8 mouse cellular contexts compared by ENCODE assay signal in genomic region chr1:180403694-180404606, GRCm38 (mm10).
DNase-seq lines count a peak whose midpoint lies in the region; ATAC-seq and TF ChIP-seq lines count a peak whose summit lies in the region.

No protein-coding gene starts in this region.

- WGBS in hindbrain, postnatal 0 days = 72% methylated on average over 32 of the region's 32 CpGs
- 24% methylated on average over 32 of the region's 32 CpGs for WGBS in liver, embryonic 13.5 days (ENCODE audit: insufficient replicate concordance)

- no peak overlapping the region for H3K9ac ChIP-seq in hindbrain, postnatal 0 days (replicated peaks; ENCODE audit: low read length)
- H3K9ac ChIP-seq in liver, embryonic 13.5 days = peak overlapping the region; percentile 17; the same call in 1 of the 2 replicates

- no peak for TF ChIP-seq POLR2A in embryonic fibroblast, embryonic 13.5 days (IDR thresholded peaks at IDR 0.05; ENCODE audit: low read depth, low read length)
- no peak for TF ChIP-seq POLR2A in myocyte (IDR thresholded peaks at IDR 0.05; ENCODE audit: insufficient read length, low read depth)

- DNase-seq in urinary bladder, postnatal 14 days (ENCODE audit: low spot score) = peak; percentile 60
- DNase-seq in urinary bladder, postnatal 10 days (ENCODE audit: low spot score) = no peak
- DNase-seq in hindbrain, postnatal 0 days (ENCODE audit: low spot score) = no peak
- no peak for DNase-seq in liver, embryonic 13.5 days
- no peak for DNase-seq in frontal cortex, postnatal 25 days (ENCODE audit: low spot score in 2 of 2)
- no peak for DNase-seq in cerebellum, postnatal 36 days

- H3K9me3 ChIP-seq in hindbrain, postnatal 0 days (ENCODE audit: low read length) = no peaks in the 10 kb centered on the region
- H3K9me3 ChIP-seq in liver, embryonic 13.5 days (replicated peaks) = no peaks in the 10 kb centered on the region

- H3K27ac ChIP-seq in embryonic fibroblast, embryonic 13.5 days (ENCODE audit: insufficient read depth, low read length) = peak overlapping the region; percentile 3; the same call in 1 of the 2 replicates
- H3K27ac ChIP-seq in hindbrain, postnatal 0 days = peak overlapping the region; percentile 64
- peak overlapping the region; percentile 76 for H3K27ac ChIP-seq in liver, embryonic 13.5 days

- ATAC-seq in hindbrain, postnatal 0 days = no peak
- ATAC-seq in liver, embryonic 13.5 days (ENCODE audit: low read depth) = peak; percentile 42

- H3ac ChIP-seq in myocyte (ENCODE audit: control insufficient read depth, insufficient read length) = no peak overlapping the region

- no peaks in the 10 kb centered on the region for H3K27me3 ChIP-seq in hindbrain, postnatal 0 days (ENCODE audit: insufficient read depth, low read length)
- no peaks in the 10 kb centered on the region for H3K27me3 ChIP-seq in liver, embryonic 13.5 days
- H3K27me3 ChIP-seq in myocyte (ENCODE audit: control insufficient read depth, insufficient read depth, insufficient read length) = peaks cover 6% of the 10 kb centered on the region

- H3K4me1 ChIP-seq in embryonic fibroblast, embryonic 13.5 days (ENCODE audit: control insufficient read depth, insufficient read depth, low read length) = peaks cover 16% of the 10 kb centered on the region
- peaks cover 6% of the 10 kb centered on the region; the same call in 1 of the 2 replicates for H3K4me1 ChIP-seq in hindbrain, postnatal 0 days (ENCODE audit: insufficient read depth, low read length)
- peaks cover 54% of the 10 kb centered on the region for H3K4me1 ChIP-seq in liver, embryonic 13.5 days (replicated peaks)

- H3K4me3 ChIP-seq in embryonic fibroblast, embryonic 13.5 days (ENCODE audit: insufficient read depth, low read length) = no peak overlapping the region
- no peak overlapping the region for H3K4me3 ChIP-seq in hindbrain, postnatal 0 days (ENCODE audit: low read length)
- H3K4me3 ChIP-seq in liver, embryonic 13.5 days (replicated peaks) = no peak overlapping the region
- no peak overlapping the region for H3K4me3 ChIP-seq in myocyte

- no peak for TF ChIP-seq CTCF in embryonic fibroblast, embryonic 13.5 days (IDR thresholded peaks at IDR 0.05; ENCODE audit: borderline replicate concordance, insufficient read depth, low read length)
- TF ChIP-seq CTCF in hindbrain, postnatal 0 days (IDR thresholded peaks at IDR 0.05; ENCODE audit: low read depth) = no peak

- no peaks in the 10 kb centered on the region for H3K36me3 ChIP-seq in hindbrain, postnatal 0 days (ENCODE audit: insufficient read depth, low read length)
- no peaks in the 10 kb centered on the region for H3K36me3 ChIP-seq in liver, embryonic 13.5 days
- no peaks in the 10 kb centered on the region for H3K36me3 ChIP-seq in myocyte (ENCODE audit: control insufficient read depth, insufficient read depth)

- H3K79me2 ChIP-seq in myocyte (ENCODE audit: control insufficient read depth, insufficient read depth) = no peaks in the 10 kb centered on the region

- no peak overlapping the region for H3K4me2 ChIP-seq in hindbrain, postnatal 0 days (ENCODE audit: low read depth, low read length)
- H3K4me2 ChIP-seq in liver, embryonic 13.5 days = peak overlapping the region; percentile 38
- peak overlapping the region; percentile 24 for H3K4me2 ChIP-seq in myocyte (ENCODE audit: low read depth)

TF ChIP-seq in myocyte, 11 proteins besides CTCF, POLR2A, EP300 and RAD21:
- TF ChIP-seq MYOD1 (IDR thresholded peaks at IDR 0.05; ENCODE audit: control insufficient read depth in 1 of 3, insufficient read length in 2 of 3, low read depth in 2 of 3) = no peak
- TF ChIP-seq POLR2AphosphoS2 (IDR thresholded peaks at IDR 0.05; ENCODE audit: insufficient read length, low read depth) = no peak
- TF ChIP-seq TCF3 (IDR thresholded peaks at IDR 0.05; ENCODE audit: insufficient read length, low read depth) = no peak

Comparison
In these comparisons a context has a peak if more than half of its experiments do, and no peak if none do; other contexts are left out.
1. H3K27ac ChIP-seq: peak in every context shown above with its lines; median percentile 76 in liver, embryonic 13.5 days; 64 in hindbrain, postnatal 0 days; 3 in embryonic fibroblast, embryonic 13.5 days.